Mouse (Mus musculus) frontal cortex, postnatal 14 days (tissue): ENCODE data around the gene Rwdd3.

Source experiments
- DNase-seq, 2 experiments: peaks; one replicate each; pipeline ENCODE4 v3.0.0; 2022; ENCODE audit warnings: low spot score in 2 of 2

Gene Rwdd3

GRCm38 (mm10) chr3:121171243-121171871 is at the start of gene Rwdd3:
Gene Rwdd3, minus strand, starts transcription at chr3:121171695.
- peak; percentile 80 to 85 for DNase-seq

DNA sequence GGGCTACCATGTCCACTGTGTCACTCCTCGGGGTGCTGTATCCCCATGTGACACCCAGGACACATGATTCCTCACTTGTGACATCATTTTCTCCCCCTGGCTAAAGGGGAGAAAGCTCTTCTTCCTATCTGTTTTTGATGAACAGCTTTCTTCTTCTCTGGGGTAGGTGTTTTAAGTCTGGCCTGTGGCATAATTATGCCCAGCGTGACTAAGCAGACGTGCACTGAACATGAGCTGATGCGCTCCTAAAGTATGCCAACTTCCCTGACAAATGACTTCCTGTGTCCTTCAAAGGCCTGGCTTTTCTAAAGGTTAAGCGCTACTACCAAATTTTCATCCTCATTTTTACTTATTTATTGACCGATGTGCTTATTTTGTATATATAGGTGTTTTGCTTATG is 45.5 kb upstream of the Rwdd3 start:
- DNase-seq = no peak

GRCm38 (mm10) chr3:121213501-121213900 is 42.0 kb upstream of the Rwdd3 start:
- no peak for DNase-seq

DNA sequence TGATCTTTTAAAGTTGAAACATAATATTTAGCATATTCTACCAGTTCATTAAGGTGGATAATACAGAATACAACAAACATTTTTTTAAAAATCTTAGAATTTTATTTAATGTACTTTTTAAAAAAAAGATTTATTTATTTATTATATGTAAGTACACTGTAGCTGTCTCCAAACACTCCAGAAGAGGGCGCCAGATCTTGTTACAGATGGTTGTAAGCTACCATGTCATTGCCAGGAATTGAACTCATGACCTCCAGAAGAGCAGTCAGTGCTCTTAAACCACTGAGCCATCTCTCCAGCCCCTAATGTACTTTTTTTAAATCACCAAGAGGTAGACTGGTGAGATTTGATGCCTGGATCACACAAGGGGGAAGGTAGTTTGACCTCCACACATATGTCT is 40.7 kb upstream of the Rwdd3 start:
- DNase-seq = no peak

GRCm38 (mm10) chr3:121208994-121209393 is 37.5 kb upstream of the Rwdd3 start:
- DNase-seq = no peak

DNA sequence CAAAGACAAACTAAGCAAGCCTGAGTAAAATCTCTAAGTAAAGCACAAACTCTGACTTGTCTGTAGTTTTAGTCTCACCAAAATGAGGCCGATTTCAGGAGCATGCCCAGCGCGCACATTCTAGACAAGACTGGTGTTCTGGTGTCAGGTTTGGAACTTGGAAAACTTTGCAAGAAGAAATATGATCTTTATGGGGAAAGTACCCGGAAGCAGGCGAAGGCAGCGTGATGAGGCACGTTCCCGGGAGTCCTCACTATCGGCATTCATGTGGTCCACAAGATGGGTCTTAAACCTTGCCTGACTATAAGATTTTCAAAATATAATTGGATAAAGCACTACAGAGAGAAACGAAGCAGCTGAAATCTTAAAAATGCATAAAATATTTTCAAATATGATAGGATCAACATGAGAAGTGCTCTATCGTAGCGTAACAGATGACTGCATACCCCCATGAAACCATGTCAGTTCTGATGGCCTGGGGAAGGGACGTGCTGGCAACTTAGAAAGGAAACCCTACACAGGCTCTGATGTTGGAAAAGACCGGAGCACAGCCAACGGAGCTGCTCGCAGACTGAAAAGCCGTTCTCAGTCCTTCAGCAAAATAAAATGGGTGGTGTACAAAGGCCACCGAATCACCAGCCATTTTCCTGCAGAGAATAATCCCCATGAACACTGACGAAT is 34.8 kb upstream of the Rwdd3 start:
- no peak for DNase-seq

- no peak for DNase-seq
These were observed 31.1 kb upstream of the Rwdd3 start for GRCm38 (mm10) chr3:121202638-121203037.

GRCm38 (mm10) chr3:121201012-121201747 is 29.7 kb upstream of the Rwdd3 start:
- DNase-seq = no peak

DNA sequence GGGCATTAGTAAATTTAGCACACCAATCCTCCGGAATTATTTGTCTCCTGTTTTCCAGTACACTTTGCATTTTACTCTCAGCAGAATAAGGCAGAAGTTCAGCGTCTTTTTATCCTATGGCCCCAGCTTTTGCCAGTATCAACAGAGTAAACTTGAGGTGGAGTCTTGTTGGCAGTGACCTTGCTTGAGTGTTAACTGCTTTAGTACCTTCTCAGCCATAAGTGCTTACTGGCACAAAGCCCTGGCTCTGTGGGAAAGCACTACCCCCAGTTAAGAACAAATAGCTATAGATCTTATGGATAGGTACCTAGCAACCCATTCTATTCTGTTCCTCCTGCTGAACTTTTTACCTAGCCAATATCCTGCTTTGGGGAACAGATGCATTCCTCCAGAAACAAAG is 17.7 kb upstream of the Rwdd3 start:
- DNase-seq = no peak

- no peak for DNase-seq
These were observed 16.0 kb upstream of the Rwdd3 start for GRCm38 (mm10) chr3:121187510-121187909.

- DNase-seq = no peak
These were observed 15.4 kb upstream of the Rwdd3 start for GRCm38 (mm10) chr3:121186925-121187324.

- no peak for DNase-seq
These were observed 13.7 kb upstream of the Rwdd3 start for GRCm38 (mm10) chr3:121185197-121185596.

- no peak for DNase-seq
These were observed 4.5 kb upstream of the Rwdd3 start for GRCm38 (mm10) chr3:121176011-121176410.

DNA sequence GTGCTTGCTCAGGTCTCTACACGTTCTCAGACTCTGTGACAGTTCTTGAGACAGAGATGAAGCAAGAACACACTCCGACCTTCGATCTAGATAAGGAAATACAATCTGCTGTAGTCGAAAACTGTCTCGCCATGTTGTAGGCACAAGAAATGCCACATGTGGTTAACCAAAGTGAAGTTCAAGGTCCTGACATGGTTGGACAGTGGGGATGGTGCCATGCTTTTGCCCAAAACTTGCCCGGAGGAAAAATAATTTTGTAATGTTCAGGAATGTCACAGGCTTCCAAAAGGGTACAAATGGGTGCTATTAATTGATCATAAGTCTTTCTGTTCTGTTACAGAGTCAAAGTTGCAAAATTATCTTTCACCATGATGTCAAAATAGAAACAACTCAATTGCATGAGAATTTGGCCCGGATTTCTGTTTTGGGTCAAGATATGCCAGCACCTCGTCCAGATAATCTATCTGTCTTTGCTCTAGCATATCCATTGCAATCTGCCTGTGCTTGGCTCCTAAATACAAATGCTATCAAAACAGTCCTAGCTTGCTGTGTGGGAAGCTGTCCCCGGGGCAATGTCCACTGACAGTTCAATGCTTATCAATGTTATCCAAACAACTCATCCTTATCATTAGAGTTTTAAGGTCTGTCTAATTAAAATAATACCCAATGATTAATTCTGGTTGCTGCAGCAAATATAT is 2.9 kb upstream of the Rwdd3 start:
- no peak for DNase-seq

DNA sequence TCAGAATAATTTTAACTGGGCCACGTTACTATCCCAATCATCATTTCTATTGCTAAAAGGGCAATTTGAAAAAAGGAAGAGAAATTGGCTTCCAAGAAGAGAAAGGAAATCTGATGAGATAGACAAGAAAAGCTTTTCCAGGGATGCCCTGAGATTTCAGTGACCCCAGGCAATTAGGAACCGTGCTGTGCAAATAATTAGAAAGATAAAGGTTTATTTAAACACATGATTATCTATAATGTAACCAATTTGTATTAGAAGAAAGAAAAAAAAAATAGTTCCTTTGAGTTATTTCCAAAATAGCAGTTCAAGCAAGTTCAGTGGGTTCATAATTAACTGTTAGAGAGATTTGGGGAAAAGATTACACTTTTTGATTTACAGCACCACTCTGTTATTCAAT is 1.2 kb upstream of the Rwdd3 start:
- DNase-seq = no peak

GRCm38 (mm10) chr3:121171872-121172265 is 374 bp upstream of the Rwdd3 start:
- DNase-seq = no peak

- no peak for DNase-seq
These were observed 864 bp downstream of the Rwdd3 start for GRCm38 (mm10) chr3:121170631-121171030.

GRCm38 (mm10) chr3:121169092-121169942 is 2.2 kb downstream of the Rwdd3 start:
- no peak for DNase-seq

DNA sequence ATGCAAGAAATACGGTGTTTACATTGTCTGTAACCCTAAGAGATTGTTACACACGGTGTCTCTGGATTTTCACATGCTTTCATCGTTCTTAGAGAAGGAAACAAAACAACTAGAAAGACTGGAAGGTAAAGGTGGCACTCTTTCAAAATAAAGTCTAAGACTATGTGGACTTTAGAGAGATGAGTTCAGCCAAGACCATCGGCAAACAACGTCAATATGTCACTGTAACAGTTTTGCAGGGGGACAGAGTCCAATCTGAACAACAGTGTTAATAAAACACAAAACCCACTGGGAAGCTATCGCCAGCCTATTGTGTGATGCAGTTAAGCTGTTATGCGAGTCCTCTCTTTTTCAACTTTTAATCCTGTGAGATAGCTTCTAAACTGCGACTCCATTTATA is 2.9 kb downstream of the Rwdd3 start:
- no peak for DNase-seq

DNA sequence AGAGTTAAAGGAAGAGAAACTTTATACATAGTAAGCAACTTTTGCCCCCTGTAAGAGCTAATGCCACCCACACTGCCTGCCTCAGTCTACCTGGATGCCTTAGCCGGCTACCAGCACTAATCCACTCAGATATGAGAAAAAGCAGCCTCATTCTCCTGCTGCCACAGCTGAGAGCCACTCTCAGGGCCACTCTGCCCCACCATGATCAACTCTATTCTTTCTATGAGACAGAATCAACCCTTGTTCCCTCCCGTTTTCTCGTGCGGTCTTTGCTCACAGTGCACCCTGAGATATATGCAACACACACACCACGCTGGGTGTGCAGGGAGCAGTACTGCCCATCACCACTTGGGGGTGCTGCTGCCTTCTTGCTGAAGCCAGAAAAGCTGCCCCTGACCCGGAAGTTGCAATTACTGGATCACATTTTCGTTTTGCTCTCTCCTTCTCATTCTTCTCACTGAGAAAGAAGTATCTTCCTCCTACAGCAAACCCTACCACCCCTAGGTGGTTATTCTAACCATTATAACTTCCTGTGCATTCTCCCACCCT is 8.2 kb downstream of the Rwdd3 start:
- DNase-seq = peak in 1 of 2 experiments; percentile 34

- no peak for DNase-seq
These were observed 9.8 kb downstream of the Rwdd3 start for GRCm38 (mm10) chr3:121161661-121162060.
